Mouse (Mus musculus): ENCODE measurements around the gene Ksr2. TPM values are rescaled to one million over a fixed set of nuclear protein-coding genes. Genes with fewer than 3 reads are reported as not detected.
A peak's percentile ranks its signal among the peaks of the same experiment; 100 is the strongest.

The Ksr2 gene
- total and polyA plus RNA-seq, 2 experiments = 0.06 to 0.09 TPM

DNA sequence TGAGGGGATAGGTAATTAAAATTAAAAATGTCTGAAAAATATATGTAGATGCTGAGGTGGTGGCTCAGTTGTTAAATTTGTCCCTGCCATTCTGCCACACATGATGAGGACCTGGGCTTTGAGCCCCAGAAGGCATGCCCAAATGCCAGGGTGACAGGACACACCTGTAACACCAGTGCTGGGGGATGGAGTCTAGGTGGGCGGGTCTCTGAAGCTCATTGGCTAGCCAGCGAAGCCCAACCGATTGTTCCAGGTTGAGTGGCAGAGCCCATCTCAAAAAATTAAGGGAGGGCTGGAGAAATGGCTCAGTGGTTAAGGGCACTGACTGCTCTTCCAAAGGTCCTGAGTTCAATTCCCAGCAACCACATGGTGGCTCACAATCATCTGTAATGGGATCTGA, 274.9 kb downstream of the Ksr2 start:
- Histone ChIP-seq H3K79me2 (ENCODE audit: control insufficient read depth, insufficient read depth, low read length) (no peaks in the 10 kb centered on the region), H3K27me3 (ENCODE audit: control insufficient read depth, insufficient read depth, low read length) (no peaks in the 10 kb centered on the region; the same call in 1 of the 2 replicates), H3K4me3 (ENCODE audit: insufficient read depth, low read depth, low read length) (no peak overlapping the region), H3K27ac (replicated peaks; ENCODE audit: insufficient read depth, low read depth, low read length) (no peak overlapping the region), H3K36me3 (ENCODE audit: control insufficient read depth, insufficient read depth, low read length) (no peaks in the 10 kb centered on the region), H3K9ac (ENCODE audit: low read depth, low read length) (no peak overlapping the region), H3K4me1 (ENCODE audit: control insufficient read depth, insufficient read depth, low read length) (no peaks in the 10 kb centered on the region)
- TF ChIP-seq CTCF (IDR thresholded peaks at IDR 0.05; ENCODE audit: low read depth, low read length) = no peak
- no peak for TF ChIP-seq POLR2A (IDR thresholded peaks at IDR 0.05; ENCODE audit: extremely low read depth, insufficient read depth, low read length)
- DNase-seq (ENCODE audit: extremely low read depth, low read depth, low spot score) = no peak
- WGBS = 46% methylated on average over 3 of the region's 3 CpGs

DNA sequence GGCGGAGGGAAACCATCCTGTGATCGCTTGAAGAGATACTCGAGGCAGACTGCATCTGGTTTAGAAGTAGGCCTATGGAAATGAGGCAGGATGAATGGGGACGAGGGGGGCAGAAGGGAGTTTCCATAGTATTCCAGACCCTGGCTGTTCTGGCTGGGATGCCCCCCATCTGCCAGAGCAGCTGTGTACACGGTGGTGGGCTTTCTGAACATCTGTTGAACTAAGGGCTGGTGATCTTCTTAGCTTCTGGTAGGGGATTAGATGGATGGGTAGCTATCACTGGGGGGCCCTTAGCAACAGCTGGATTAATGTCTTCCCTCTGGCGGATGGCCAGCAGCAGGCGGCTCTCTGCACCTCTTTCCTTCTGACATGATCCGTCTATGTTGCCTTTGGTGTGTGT, 276.0 kb downstream of the Ksr2 start:
- Histone ChIP-seq H3K9ac (ENCODE audit: low read depth, low read length) (no peak overlapping the region), H3K79me2 (ENCODE audit: control insufficient read depth, insufficient read depth, low read length) (no peaks in the 10 kb centered on the region), H3K4me3 (ENCODE audit: insufficient read depth, low read depth, low read length) (no peak overlapping the region), H3K27me3 (ENCODE audit: control insufficient read depth, insufficient read depth, low read length) (no peaks in the 10 kb centered on the region; the same call in 1 of the 2 replicates), H3K4me1 (ENCODE audit: control insufficient read depth, insufficient read depth, low read length) (no peaks in the 10 kb centered on the region), H3K36me3 (ENCODE audit: control insufficient read depth, insufficient read depth, low read length) (no peaks in the 10 kb centered on the region), H3K27ac (replicated peaks; ENCODE audit: insufficient read depth, low read depth, low read length) (no peak overlapping the region)
- DNase-seq (ENCODE audit: extremely low read depth, low read depth, low spot score) = no peak
- TF ChIP-seq CTCF (IDR thresholded peaks at IDR 0.05; ENCODE audit: low read depth, low read length) = no peak
- WGBS = 68% methylated on average over 8 of the region's 8 CpGs

GRCm38 (mm10) chr5:117691271-117691670, 277.5 kb downstream of the Ksr2 start:
- no peak for DNase-seq (ENCODE audit: extremely low read depth, low read depth, low spot score)
- H3K36me3 ChIP-seq (ENCODE audit: control insufficient read depth, insufficient read depth, low read length) = no peaks in the 10 kb centered on the region
- no peak overlapping the region for H3K27ac ChIP-seq (replicated peaks; ENCODE audit: insufficient read depth, low read depth, low read length)
- 76% methylated on average over 7 of the region's 7 CpGs for WGBS
- H3K79me2 ChIP-seq (ENCODE audit: control insufficient read depth, insufficient read depth, low read length) = no peaks in the 10 kb centered on the region
- H3K4me1 ChIP-seq (ENCODE audit: control insufficient read depth, insufficient read depth, low read length) = no peaks in the 10 kb centered on the region
- H3K9ac ChIP-seq (ENCODE audit: low read depth, low read length) = no peak overlapping the region
- no peaks in the 10 kb centered on the region; the same call in 1 of the 2 replicates for H3K27me3 ChIP-seq (ENCODE audit: control insufficient read depth, insufficient read depth, low read length)
- H3K4me3 ChIP-seq (ENCODE audit: insufficient read depth, low read depth, low read length) = no peak overlapping the region
- TF ChIP-seq CTCF (IDR thresholded peaks at IDR 0.05; ENCODE audit: low read depth, low read length) (no peak), POLR2A (IDR thresholded peaks at IDR 0.05; ENCODE audit: extremely low read depth, insufficient read depth, low read length) (no peak)

GRCm38 (mm10) chr5:117693557-117693956, 279.8 kb downstream of the Ksr2 start:
- Histone ChIP-seq H3K4me1 (ENCODE audit: control insufficient read depth, insufficient read depth, low read length) (no peaks in the 10 kb centered on the region), H3K79me2 (ENCODE audit: control insufficient read depth, insufficient read depth, low read length) (no peaks in the 10 kb centered on the region), H3K27ac (replicated peaks; ENCODE audit: insufficient read depth, low read depth, low read length) (no peak overlapping the region), H3K4me3 (ENCODE audit: insufficient read depth, low read depth, low read length) (no peak overlapping the region), H3K9ac (ENCODE audit: low read depth, low read length) (no peak overlapping the region), H3K36me3 (ENCODE audit: control insufficient read depth, insufficient read depth, low read length) (no peaks in the 10 kb centered on the region), H3K27me3 (ENCODE audit: control insufficient read depth, insufficient read depth, low read length) (no peaks in the 10 kb centered on the region; the same call in 1 of the 2 replicates)
- DNase-seq (ENCODE audit: extremely low read depth, low read depth, low spot score) = no peak
- TF ChIP-seq POLR2A (IDR thresholded peaks at IDR 0.05; ENCODE audit: extremely low read depth, insufficient read depth, low read length) = no peak
- peak; percentile 39; the same call in 1 of the 2 replicates for TF ChIP-seq CTCF (IDR thresholded peaks at IDR 0.05; ENCODE audit: low read depth, low read length)
- WGBS = 76% methylated on average over 3 of the region's 3 CpGs

- H3K27ac ChIP-seq (replicated peaks; ENCODE audit: insufficient read depth, low read depth, low read length) = no peak overlapping the region
- TF ChIP-seq CTCF (IDR thresholded peaks at IDR 0.05; ENCODE audit: low read depth, low read length) (no peak), POLR2A (IDR thresholded peaks at IDR 0.05; ENCODE audit: extremely low read depth, insufficient read depth, low read length) (no peak)
- no peaks in the 10 kb centered on the region for H3K79me2 ChIP-seq (ENCODE audit: control insufficient read depth, insufficient read depth, low read length)
- H3K27me3 ChIP-seq (ENCODE audit: control insufficient read depth, insufficient read depth, low read length) = no peaks in the 10 kb centered on the region; the same call in 1 of the 2 replicates
- H3K36me3 ChIP-seq (ENCODE audit: control insufficient read depth, insufficient read depth, low read length) = no peaks in the 10 kb centered on the region
- H3K4me3 ChIP-seq (ENCODE audit: insufficient read depth, low read depth, low read length) = no peak overlapping the region
- 46% methylated on average over 11 of the region's 11 CpGs for WGBS
- DNase-seq (ENCODE audit: extremely low read depth, low read depth, low spot score) = no peak
- H3K9ac ChIP-seq (ENCODE audit: low read depth, low read length) = no peak overlapping the region
- H3K4me1 ChIP-seq (ENCODE audit: control insufficient read depth, insufficient read depth, low read length) = no peaks in the 10 kb centered on the region
Observed at GRCm38 (mm10) chr5:117694632-117695031, 280.8 kb downstream of the Ksr2 start.

DNA sequence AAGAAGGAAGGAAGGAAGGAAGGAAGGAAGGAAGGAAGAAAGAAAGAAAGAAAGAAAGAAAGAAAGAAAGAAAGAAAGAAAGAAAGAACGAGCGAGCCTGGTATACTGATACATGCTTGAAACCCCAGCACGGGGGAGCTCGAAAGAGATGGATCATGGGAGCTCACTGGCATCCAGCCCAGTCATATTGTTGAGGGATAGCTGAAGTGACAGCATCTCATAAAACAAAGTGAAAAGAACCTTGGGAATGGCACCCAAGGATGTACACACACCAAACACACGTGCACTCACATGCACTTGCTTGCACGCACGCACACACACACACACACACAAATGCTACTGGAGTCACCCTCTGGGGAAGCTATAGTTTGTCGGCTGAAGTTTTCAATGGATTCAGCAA, 282.6 kb downstream of the Ksr2 start:
- H3K4me3 ChIP-seq (ENCODE audit: insufficient read depth, low read depth, low read length) = no peak overlapping the region
- H3K9ac ChIP-seq (ENCODE audit: low read depth, low read length) = no peak overlapping the region
- H3K27ac ChIP-seq (replicated peaks; ENCODE audit: insufficient read depth, low read depth, low read length) = no peak overlapping the region
- no peaks in the 10 kb centered on the region for H3K36me3 ChIP-seq (ENCODE audit: control insufficient read depth, insufficient read depth, low read length)
- H3K79me2 ChIP-seq (ENCODE audit: control insufficient read depth, insufficient read depth, low read length) = no peaks in the 10 kb centered on the region
- no peak for DNase-seq (ENCODE audit: extremely low read depth, low read depth, low spot score)
- WGBS = 90% methylated on average over 8 of the region's 8 CpGs
- TF ChIP-seq CTCF (IDR thresholded peaks at IDR 0.05; ENCODE audit: low read depth, low read length) (no peak), POLR2A (IDR thresholded peaks at IDR 0.05; ENCODE audit: extremely low read depth, insufficient read depth, low read length) (no peak)
- H3K4me1 ChIP-seq (ENCODE audit: control insufficient read depth, insufficient read depth, low read length) = no peaks in the 10 kb centered on the region
- no peaks in the 10 kb centered on the region for H3K27me3 ChIP-seq (ENCODE audit: control insufficient read depth, insufficient read depth, low read length)

Measured in liver, adult 2 months (tissue).